Comparison of ENCODE assay signal across 25 mouse cellular contexts in the genomic region with DNA sequence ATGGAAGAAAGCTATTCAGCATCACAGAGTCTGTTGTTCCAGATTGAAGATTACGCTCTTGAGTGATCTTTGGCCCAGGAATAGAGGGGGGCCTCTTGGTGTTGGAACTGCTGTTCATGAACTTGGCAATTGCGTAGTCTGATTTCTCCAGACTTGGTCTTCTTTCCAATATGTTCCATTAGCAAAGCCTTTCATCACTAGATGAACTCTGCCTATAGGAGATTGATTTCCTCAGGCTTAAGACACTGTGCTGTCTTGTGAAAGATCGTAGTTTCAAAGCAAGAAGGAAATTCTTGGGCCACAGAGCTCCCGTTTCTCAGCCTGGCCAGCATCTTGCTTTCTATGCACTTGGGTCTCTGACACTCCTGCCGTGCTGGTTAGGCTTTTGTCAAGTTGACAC. TPM values are rescaled to one million over a fixed set of nuclear protein-coding genes. Genes with fewer than 3 reads are reported as not detected.
DNase-seq lines count a peak whose midpoint lies in the region; ATAC-seq lines count a peak whose summit lies in the region.
"Had no signal": no experiment of that assay in that cellular context is flagged by ENCODE, and none has a peak within 500 bp of the region (broad histone marks: within the 10 kb centered on the region; RNA-seq: fewer than 3 reads in every experiment).

No protein-coding gene starts in this region.

- 83% methylated on average over 5 of the region's 5 CpGs for WGBS in midbrain, embryonic 14.5 days

- peaks cover 2% of the 10 kb centered on the region; the same call in 1 of the 2 replicates for H3K4me1 ChIP-seq in brown adipose tissue, adult 24 weeks (ENCODE audit: control insufficient read depth, insufficient read depth, insufficient read length, low read length)
- H3K4me1 ChIP-seq in midbrain, embryonic 14.5 days (ENCODE audit: control insufficient read depth, insufficient read depth, low read length) = no peaks in the 10 kb centered on the region
- H3K4me1 ChIP-seq: embryonic facial prominence, embryonic 10.5 days; embryonic facial prominence, embryonic 13.5 days; hindbrain, embryonic 10.5 days; hindbrain, embryonic 13.5 days; intestine, embryonic 15.5 days had no signal

- DNase-seq in fat pad, adult 2 months (ENCODE audit: extremely low read depth, low read depth, low spot score) = peak; percentile 68
- no peak for DNase-seq in midbrain, embryonic 14.5 days
- no peak for DNase-seq in left cerebral cortex, postnatal 10 days (ENCODE audit: extremely low spot score in 1 of 2, low spot score in 2 of 2)
- DNase-seq: adrenal gland, adult 2 months; adrenal gland, postnatal 14 days; cerebellum, adult 11-12 months; cerebellum, adult 8-10 months; cerebellum, postnatal 36 days; embryo, embryonic 11 days; forebrain, postnatal 0 days; gastrocnemius, postnatal 10 days; gastrocnemius, postnatal 36 days had no signal

- no peak overlapping the region for H3K4me2 ChIP-seq in midbrain, embryonic 14.5 days (ENCODE audit: low read length)
- H3K4me2 ChIP-seq: embryonic facial prominence, embryonic 13.5 days; heart, embryonic 11.5 days; hindbrain, embryonic 13.5 days; intestine, embryonic 15.5 days had no signal

- H3K27ac ChIP-seq in brown adipose tissue, adult 24 weeks (replicated peaks; ENCODE audit: low read depth, low read length) = 0 out of 2 replicates have a peak overlapping the region, but pooled peaks have one; percentile 42
- H3K27ac ChIP-seq in midbrain, embryonic 14.5 days (replicated peaks; ENCODE audit: low read depth, low read length) = no peak overlapping the region
- H3K27ac ChIP-seq: embryonic facial prominence, embryonic 10.5 days; embryonic facial prominence, embryonic 13.5 days; hindbrain, embryonic 10.5 days; hindbrain, embryonic 13.5 days; intestine, embryonic 15.5 days had no signal

- no peak overlapping the region for H3K4me3 ChIP-seq in brown adipose tissue, adult 24 weeks (ENCODE audit: insufficient read depth, low read depth, low read length)
- H3K4me3 ChIP-seq in midbrain, embryonic 14.5 days (replicated peaks; ENCODE audit: low read depth, low read length) = no peak overlapping the region
- H3K4me3 ChIP-seq: embryonic facial prominence, embryonic 10.5 days; embryonic facial prominence, embryonic 13.5 days; erythroblast, embryonic 14.5 days; hindbrain, embryonic 10.5 days; hindbrain, embryonic 13.5 days; intestine, embryonic 15.5 days had no signal

- intact Hi-C loops in left cerebral cortex, postnatal 10 days (cut with DNase I) = no loop called here

- H3K27me3 ChIP-seq in midbrain, embryonic 14.5 days (ENCODE audit: control insufficient read depth, insufficient read depth, low read length) = no peaks in the 10 kb centered on the region
- H3K27me3 ChIP-seq: embryonic facial prominence, embryonic 13.5 days; hindbrain, embryonic 13.5 days; intestine, embryonic 15.5 days had no signal

- H3K9ac ChIP-seq in midbrain, embryonic 14.5 days (replicated peaks; ENCODE audit: low read length) = no peak overlapping the region
- H3K9ac ChIP-seq: embryonic facial prominence, embryonic 13.5 days; forebrain, postnatal 0 days; hindbrain, embryonic 13.5 days; intestine, embryonic 15.5 days had no signal

- H3K36me3 ChIP-seq in midbrain, embryonic 14.5 days (ENCODE audit: control insufficient read depth, insufficient read depth, low read length) = no peaks in the 10 kb centered on the region
- H3K36me3 ChIP-seq: embryonic facial prominence, embryonic 10.5 days; embryonic facial prominence, embryonic 13.5 days; hindbrain, embryonic 10.5 days; hindbrain, embryonic 13.5 days; intestine, embryonic 15.5 days had no signal

- no peaks in the 10 kb centered on the region for H3K9me3 ChIP-seq in midbrain, embryonic 14.5 days (ENCODE audit: control insufficient read depth, low read length)
- H3K9me3 ChIP-seq: embryonic facial prominence, embryonic 13.5 days; hindbrain, embryonic 13.5 days; intestine, embryonic 15.5 days had no signal

- ATAC-seq in hematopoietic stem cell, adult 5-6 weeks (replicated peaks in 1 of 2; ENCODE audit: insufficient read depth in 1 of 2, low FRiP score in 2 of 2, low TSS enrichment in 1 of 2, low read depth in 1 of 2, poor library complexity in 2 of 2, severe bottlenecking in 2 of 2) = peak; percentile 17 to 51; a peak in 1 of 4 replicates
- ATAC-seq in midbrain, embryonic 14.5 days (ENCODE audit: low FRiP score, low TSS enrichment) = no peak
- ATAC-seq in erythroid progenitor cell, adult 5-6 weeks (replicated peaks; ENCODE audit: low FRiP score, poor library complexity, severe bottlenecking) = no peak
- ATAC-seq: CD4-positive, CD25-positive, alpha-beta regulatory T cell, adult 4 months; forebrain, embryonic 14.5 days; forebrain, postnatal 0 days; hindbrain, embryonic 16.5 days; intestine, embryonic 15.5 days had no signal

RNA-seq across cellular contexts. Expression of gene Acsl1, which starts 51.4 kb away (rescaled TPM):
- 734 and 1,073 TPM in 2 replicates for polyA plus RNA-seq in brown adipose tissue, adult 24 weeks (2012; ENCODE audit: insufficient read depth, insufficient read length, missing spikeins)
- total RNA-seq in hematopoietic stem cell, adult 5-6 weeks (2017) = 39.6 and 65.2 TPM in 2 replicates
- polyA plus RNA-seq in midbrain, embryonic 14.5 days (2014; fragmentation: Nextera tagmentation; extraction: Ambion mirVana) = 13.9 and 20.0 TPM in 2 replicates
- 149 and 194 TPM in 2 replicates for total RNA-seq in erythroid progenitor cell, adult 5-6 weeks (2015; ENCODE audit: low replicate concordance)
- 172 and 291 TPM in 2 replicates for total RNA-seq in erythroid progenitor cell, adult 5-6 weeks (2017; ENCODE audit: low replicate concordance)
- total RNA-seq in left cerebral cortex, postnatal 10 days (2021) = 10 to 100 TPM; 46.5 to 48.4 TPM

Comparison
In these comparisons a context has a peak if more than half of its experiments do, and no peak if none do; other contexts are left out.
1. ATAC-seq: peak in hematopoietic stem cell, adult 5-6 weeks (2 of 2); none in midbrain, embryonic 14.5 days (single experiment) and erythroid progenitor cell, adult 5-6 weeks (single experiment).